Mouse (Mus musculus): ENCODE data around the gene Lrrc7.
A peak's percentile ranks its signal among the peaks of the same experiment; 100 is the strongest.
"Not testable (repeated sequence)": the region's sequence is repeated elsewhere in the genome, so short reads cannot be mapped to it uniquely, and the experiment has no call there.

Gene Lrrc7

DNA sequence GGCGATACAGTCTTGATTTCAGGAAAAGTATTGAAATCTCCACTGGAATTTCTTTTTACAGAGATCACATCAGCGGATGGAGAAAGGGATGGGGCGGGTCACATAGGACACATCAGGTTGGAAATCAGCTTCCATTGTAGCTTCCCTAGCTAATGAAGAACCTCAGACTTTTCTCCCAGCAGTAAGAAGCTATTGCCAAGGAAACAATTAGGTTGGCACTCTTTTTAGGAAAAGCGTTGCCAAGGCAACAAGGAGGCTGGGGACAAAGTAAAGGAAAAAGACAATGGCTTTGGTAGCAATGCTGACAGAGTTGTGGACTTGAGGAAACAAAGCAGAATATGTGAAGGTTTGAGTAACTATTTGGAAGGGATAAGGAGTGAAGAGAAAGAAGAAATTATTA lies 393.6 kb downstream of the Lrrc7 start:
- DNase-seq (ENCODE audit: low read depth, low spot score), result peak; percentile 20

DNA sequence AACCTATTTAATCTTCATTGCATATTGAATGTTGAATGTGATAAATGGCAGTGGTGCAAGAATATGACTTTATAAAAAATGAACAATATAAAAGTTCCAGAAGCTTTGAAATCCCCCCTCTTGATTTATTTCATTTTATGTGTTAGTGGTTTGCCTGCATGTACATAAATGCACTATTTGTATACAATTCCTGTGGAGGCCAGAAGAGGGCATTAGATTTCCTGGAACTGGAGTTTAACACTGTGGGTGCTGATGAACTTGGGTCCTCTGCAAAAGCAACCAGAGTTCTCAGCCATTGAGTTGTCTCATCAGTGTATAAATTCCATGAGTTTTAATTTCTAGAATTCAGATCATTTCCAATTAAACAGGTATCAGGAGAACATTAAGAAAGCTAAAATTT lies 397.0 kb downstream of the Lrrc7 start:
- no peak for DNase-seq (ENCODE audit: low read depth, low spot score)

DNA sequence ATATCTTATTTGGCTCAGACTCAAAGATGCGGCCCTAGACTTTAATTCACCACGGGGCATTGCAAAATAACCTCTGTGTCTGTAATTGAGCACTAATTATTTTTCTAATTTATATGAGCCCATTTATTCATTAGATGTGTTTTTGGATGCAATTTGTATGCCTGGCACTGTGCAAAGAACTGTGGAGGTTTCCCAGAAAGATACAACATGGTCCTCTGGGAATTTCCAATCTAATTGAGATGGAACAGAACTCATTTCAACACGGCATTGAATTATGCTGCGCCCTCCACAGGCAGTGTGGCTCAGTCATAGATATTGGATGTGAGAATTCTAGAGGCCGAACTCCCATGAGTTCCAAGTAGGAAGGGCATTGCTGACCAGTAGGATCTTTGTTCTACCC lies 397.6 kb downstream of the Lrrc7 start:
- DNase-seq (ENCODE audit: low read depth, low spot score), result no peak

DNA sequence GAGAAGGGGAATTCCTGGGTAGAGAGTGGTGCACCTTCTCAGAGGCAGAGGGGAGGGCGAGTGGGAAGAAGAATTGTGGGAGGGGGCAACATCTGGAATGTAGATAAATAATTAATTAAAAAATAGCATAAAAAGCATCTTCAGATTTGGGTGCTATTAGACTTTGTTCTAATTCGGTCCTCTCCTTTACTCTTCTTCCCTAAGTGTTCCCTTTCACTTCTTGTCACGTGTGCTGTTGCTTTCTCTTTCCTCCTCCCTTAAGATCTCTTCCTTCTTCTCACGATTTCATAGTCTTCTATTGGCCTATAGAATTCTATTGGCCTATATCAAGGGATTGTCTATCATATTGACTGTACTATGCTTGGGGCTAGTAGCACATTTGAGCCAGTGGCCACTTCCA lies 398.9 kb downstream of the Lrrc7 start:
- no peak for DNase-seq (ENCODE audit: low read depth, low spot score)

DNA sequence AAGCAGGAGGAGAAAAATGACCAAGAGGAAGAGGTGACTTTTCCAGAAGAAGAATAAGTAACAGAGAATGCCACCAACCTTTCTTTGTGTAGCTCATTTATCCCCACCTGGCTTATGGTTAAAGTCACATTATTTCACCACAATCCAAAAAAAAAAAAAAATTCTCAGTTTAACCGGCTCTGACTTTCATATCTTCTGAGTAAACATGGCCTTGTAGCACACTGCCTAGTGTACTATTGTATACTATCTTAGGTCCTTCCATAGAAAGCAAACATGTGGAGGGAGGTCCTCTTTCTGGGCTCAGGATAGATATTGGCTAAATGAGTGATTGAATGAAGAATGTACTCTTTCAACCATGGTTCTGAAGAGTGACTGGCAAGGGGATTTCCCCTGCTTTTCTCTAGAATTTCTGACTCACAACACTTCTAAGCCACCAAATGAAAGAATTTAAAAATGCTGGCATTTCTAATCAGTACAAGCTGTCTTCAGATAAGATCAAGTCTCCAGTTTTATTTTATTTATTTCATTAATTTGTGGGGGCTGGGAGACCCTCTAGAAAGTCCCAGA lies 400.0 kb downstream of the Lrrc7 start:
- DNase-seq (ENCODE audit: low read depth, low spot score), result no peak

DNA sequence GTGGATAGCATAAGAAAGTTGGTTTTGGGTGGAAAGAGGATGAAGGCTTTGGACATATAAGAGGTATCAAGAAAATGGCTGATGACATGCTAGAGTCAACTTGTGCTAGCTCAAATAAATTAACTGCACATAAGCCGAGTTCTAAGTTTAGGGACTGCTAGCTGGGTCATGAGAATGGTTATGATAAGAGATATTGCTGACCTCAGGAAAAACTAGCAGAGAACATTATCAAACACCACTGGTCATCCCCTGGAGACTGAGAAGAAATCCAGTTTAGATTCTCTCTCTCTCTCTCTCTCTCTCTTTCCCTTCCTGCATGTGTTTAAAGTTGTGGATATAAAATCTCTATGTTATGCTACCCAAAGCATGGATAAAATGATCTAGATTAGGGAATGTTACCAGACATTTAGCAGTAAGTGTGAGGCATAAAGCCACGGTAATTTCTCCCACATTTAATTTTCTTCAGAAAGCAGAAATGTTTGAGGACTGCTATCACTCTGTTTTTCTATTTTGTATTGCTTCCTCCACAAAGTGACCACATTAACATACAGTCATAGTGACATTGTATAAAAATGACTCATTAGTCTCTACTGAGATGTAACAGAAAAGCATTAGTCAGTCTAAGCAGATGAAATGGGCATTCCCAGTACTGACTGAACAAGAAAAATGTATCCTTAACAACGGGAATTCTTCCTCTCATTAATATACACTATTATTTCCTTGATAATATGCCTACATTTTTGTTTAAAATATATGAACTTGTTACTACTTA lies 406.3 kb downstream of the Lrrc7 start:
- no peak for DNase-seq (ENCODE audit: low read depth, low spot score)

DNA sequence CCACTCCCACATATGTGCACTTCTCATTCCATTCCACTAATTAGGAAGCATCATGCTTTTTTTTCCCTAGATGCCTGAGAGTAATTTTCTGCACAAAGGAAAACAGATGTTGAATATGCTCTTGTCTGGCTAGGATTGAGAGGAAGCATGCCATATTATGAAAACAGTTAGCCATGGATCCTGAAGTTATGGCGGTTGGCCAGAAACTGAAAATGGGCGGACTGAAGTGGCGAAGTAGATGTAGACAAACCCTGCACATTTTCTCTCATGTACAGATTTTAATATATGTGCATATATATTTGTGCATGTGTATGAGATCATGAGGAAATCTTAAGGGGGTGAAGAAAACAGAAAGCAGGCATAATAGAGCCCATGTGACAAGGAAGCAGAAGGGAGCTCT lies 407.9 kb downstream of the Lrrc7 start:
- no peak for DNase-seq (ENCODE audit: low read depth, low spot score)

DNA sequence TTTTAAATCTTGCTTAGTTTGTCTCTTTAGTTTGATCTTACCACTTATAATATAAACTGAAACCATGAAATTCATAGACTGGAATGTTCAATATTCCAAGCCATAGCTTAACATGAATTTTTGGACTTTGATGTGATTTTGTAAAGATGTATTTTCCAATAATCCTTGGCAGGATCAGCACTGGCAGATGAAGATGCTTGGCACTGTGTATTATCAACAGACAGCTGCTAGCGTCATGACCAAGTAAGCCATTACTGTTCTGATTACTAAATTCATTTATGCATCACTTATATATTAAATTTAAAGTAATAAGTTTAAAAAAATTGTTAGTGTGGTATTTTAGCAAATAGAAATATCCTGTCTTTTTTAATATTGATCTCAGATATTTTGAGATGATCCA lies 413.0 kb downstream of the Lrrc7 start:
- no peak for DNase-seq (ENCODE audit: low read depth, low spot score)

DNA sequence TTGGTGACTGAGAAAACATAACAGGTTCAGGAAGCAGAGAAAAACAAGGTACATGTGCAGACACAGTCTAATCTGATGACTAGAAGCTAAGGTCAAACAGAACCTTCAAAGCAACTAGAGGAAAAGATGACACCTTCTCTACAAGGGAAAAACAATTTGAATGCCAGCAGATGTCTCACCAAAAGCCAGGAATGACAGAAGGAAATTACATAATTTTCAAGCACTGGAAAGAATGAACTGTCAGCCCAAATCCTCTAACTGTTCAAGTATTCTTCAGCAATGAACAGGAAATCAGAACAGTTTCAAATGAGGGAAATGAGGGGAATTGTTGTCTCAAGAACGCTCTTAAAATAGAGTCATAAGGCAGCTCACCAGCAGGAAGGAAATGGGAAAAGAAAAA lies 421.4 kb downstream of the Lrrc7 start:
- DNase-seq (ENCODE audit: low read depth, low spot score), result no peak

DNA sequence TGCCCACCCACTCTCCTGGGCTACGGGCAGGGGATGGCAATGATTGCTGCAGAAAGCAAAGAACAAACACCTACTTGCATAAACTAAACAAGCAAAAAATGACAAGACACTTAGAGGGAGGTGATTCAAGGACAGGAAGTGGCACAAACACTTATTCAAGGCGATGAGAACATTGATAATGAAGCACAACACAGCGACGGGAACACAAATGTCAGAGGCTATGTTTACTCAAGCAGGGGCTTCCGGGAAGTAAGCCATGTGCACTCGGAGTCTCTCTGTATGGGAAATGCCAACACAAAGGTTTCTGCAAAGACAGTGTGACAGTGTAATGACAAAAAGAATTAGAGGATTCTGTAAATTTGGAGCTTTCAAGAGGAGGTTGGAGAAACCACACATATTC lies 424.2 kb downstream of the Lrrc7 start:
- DNase-seq (ENCODE audit: low read depth, low spot score), result no peak

DNA sequence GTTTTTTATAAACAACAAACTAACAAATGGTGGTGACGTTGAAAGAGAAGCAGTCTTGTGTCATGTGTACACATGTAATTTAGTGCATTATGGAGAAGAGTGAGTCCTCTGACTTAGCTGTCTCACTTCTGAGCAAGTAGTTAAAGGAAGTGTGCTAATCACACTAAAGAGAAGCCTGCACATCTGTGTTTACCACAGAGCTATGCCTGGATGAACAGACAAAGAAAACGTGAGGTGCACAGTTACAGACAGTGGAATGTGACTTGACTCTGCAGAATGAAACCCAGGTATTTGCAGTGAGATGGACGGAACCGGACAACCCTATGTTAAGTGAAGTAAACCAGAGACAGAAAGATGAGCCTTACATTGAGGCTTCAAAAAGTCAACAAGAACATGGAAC lies 430.3 kb downstream of the Lrrc7 start:
- no peak for DNase-seq (ENCODE audit: low read depth, low spot score)

DNA sequence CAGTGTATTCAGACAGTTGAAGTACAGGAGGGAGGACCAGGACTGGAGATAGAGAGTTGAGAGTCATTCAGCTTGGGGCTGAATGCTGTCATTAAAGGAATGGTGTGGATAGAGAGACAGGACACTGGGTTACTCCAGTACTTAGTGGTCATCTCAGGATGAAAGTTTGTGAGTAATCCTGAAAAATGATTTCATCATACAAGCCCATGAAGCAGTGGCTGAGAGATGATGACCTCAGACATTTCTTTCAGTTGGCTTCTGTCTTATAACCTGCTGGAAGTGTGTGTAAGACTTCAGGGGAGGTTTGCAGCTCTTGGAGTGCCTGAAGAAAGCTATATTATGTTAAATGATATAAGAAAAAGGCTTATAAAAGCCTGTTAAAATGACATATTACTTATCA lies 430.8 kb downstream of the Lrrc7 start:
- DNase-seq (ENCODE audit: low read depth, low spot score), result no peak

DNA sequence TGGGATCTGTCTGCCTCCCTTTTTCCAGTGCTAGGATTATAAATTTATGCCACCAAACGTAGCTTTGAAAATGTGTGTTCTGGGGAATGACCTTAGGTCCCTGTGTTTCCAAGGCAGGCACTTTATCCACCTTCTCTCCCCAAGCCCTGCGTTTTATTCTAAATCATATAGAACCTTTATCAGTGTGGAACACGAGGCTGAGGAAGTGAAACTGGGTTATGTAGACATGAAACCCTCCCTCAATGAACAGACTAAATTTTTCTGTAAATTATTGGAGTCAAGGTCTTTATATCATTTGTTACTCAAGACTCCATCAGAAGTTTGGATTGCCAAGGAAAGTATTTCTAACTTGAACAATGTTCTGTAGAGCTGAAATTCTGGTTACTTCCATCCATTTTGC lies 439.1 kb downstream of the Lrrc7 start:
- DNase-seq (ENCODE audit: low read depth, low spot score), result no peak

DNA sequence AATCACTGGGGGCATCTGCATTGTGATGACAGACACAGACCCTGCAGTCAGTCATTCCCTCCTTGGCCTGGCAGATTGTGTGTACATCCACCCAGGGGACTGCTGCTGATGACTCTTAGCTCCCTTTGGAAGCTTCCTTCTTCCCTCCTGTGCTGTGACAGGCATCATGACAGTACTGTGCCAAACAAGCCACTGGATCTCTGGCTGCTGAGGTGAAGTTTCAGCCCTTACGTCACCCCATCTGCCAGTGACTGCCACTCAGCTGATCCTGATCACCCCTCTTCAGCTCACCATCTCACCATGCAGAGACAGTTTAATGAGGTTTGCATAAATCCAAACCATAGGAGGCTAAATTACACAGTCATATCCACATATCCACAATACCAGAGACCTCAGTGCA lies 456.8 kb downstream of the Lrrc7 start:
- DNase-seq (ENCODE audit: low read depth, low spot score), result no peak

DNA sequence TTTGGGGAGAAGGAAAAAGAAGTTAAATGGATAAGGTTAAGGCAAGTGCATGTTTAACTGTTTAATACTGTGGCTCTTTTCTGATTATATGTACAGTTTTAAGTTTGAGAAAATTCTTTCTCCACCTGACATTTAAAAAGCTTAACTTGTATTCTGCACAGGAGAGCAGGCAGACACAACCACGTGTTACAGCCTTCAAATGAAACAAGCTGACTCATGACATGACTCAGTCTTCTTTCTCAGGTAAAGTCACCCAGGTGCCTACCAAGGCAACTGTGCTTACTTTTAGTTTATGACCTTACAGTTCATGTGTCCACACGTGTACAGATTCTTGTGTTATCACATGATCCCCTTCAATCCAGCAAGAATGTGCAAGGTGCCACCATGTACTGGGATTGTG lies 458.6 kb downstream of the Lrrc7 start:
- DNase-seq (ENCODE audit: low read depth, low spot score), result no peak

DNA sequence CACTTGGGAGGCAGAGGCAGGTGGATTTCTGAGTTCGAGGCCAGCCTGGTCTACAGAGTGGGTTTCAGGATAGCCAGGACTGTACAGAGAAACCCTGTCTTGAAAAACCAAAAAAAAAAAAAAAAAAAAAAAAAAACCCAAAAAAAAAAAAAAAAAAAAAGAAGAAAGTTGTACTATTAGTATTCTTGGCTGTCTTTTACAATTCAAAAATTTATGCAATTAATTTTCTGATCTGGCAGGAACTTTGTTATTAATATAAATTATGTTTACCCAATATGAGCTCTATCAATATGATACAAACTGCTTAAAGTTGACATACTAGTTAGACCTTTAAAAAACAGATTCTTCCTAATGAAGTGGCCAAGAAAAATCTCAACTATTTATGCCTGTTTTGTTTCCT lies 459.5 kb downstream of the Lrrc7 start:
- DNase-seq (ENCODE audit: low read depth, low spot score), result not testable (repeated sequence)

DNA sequence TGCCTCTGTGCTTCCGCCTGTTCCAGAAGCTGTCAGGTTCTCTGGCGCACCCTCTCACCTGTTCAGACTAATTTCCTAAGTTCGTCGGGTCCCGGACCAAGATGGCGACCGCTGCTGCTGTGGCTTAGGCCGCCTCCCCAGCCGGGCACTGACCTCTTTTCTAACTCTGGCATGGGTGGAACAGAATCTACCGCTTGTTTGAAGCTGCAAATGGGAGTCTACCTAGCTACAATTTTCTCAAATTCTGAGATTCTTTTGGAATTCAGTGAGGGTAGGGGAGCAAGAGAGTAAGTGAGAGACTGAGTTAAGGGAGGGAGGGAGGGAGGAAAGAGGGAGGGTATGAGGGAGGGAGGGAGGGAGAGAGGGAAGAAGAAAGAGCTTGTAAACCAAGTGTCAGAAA lies 460.0 kb downstream of the Lrrc7 start:
- DNase-seq (ENCODE audit: low read depth, low spot score), result not testable (repeated sequence)

DNA sequence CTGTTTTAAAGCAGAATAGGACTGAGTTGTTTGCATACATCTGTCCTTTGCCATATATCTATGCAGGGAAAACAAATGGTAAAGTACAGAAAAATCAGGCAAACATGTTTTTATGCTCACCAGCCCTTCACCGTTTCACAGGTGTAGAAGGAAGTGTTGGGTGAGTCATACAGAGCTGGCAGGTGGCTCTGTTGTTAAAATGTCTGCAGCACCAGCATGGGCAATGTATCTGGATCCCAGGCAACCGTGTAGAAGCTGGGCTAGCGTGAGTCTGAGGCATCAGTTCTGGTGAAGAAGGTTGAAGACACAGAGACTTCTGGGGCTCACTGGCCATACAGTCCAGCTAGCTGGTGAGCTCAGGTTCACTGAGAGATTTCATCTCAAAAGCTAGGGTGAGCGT lies 468.1 kb downstream of the Lrrc7 start:
- no peak for DNase-seq (ENCODE audit: low read depth, low spot score)

DNA sequence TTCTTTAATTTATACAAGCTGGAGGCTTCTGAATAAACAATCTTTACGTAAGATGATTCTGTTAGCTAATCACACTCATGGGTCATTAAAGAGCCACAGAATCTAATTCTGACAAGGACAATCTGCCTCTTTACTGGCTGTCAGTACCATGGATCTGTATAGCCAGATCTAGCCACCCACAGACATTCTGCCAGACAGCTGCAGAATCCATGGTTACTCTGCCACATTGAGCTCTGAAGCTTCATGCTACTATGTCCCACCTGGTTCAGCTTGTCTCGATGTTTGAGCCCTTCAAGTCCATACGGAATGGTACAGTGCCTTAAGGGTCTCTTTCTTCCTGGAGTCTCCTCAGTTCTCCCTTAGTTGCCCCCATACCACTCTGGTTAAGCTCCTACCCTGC lies 470.4 kb downstream of the Lrrc7 start:
- no peak for DNase-seq (ENCODE audit: low read depth, low spot score)

DNA sequence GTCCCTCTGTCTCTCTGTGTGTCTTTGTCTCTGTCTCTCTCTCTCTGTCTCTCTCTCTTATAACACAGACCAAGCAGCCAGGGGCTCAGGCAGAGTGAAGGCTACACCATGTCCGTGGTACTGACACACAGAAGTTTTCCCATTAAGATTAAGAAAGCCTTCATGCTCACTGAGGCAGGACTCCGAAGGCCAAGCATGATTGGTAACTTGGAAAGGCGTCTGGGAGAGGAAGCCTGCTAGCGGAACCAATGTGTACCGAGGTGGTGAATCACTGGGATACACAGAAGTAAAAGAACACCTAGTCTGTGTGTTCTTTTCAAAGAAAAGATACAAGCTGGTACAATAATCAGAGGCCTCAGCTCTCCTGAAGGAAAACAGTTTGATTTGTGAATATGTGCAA lies 484.2 kb downstream of the Lrrc7 start:
- DNase-seq (ENCODE audit: low read depth, low spot score), result no peak

DNA sequence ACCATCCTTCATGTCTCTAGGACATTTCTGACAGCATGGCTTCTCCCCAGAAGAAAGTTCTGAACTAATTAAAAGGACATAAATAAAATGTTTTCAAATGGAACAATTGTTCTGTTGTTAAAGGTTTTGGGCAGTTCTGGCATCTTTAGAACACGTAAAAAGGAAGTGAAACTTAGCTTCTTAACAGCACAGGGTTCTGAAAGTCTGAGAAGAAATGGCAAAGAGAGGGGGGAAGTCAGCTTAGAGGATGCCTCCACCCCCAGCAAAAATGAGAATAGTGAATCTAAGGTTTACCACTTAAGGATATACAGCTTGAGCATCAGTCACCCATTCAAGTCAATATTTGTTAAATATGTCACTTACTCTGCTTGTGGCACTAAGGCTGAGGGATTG lies 484.6 kb downstream of the Lrrc7 start:
- DNase-seq (ENCODE audit: low read depth, low spot score), result no peak

DNA sequence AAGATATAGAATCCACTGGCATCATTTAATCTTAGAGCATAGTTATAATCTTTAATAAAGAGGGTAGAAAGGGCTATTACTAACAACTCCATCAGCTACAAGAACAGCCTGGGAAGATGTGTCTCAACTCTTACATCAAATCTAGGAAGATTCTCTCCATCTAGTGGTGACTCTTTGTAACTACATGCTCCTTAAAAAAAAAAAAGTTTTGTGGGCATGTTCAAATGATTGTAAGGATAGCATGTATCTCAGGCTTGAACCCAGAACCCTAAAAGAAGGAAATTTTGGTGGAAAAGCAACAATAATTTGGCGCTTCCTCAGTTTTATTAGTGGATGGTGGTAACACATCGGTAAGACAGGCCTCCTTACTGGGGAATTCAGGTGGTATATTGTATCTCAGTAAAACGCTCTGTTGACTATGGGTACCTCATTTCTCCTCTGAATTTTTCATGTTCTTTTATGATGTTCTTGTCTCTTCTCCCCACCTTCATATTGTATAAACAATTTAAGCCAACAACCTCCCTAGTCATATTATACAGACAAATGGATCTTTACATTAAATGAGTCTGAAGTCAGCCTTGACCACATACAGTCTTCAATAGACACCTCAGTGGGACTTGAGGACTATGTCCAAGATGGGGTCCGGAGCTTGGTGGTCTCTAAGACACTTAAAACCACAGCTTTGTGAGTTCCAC lies 485.2 kb downstream of the Lrrc7 start:
- DNase-seq (ENCODE audit: low read depth, low spot score), result peak; percentile 4

DNA sequence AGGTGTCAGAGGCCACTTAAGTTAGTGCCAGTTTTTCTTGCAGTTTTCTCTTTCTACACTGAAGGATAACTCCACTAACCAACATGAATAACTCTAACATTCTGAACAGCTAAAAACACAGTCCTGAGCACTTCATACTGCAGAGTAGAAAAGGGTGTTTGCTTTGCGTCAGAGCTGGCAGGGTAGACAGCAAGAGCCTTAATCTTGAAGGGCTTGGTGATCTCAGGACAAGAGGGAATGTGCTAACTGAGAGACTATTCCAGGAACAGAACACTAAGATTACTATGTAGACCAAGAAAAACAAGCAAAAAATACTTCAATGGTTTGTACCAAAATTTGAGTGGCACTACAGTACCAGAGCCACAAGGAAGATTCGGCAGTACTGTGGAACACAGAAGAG lies 487.0 kb downstream of the Lrrc7 start:
- DNase-seq (ENCODE audit: low read depth, low spot score), result no peak
